9 mouse cellular contexts compared by ENCODE assay signal in the genomic region with DNA sequence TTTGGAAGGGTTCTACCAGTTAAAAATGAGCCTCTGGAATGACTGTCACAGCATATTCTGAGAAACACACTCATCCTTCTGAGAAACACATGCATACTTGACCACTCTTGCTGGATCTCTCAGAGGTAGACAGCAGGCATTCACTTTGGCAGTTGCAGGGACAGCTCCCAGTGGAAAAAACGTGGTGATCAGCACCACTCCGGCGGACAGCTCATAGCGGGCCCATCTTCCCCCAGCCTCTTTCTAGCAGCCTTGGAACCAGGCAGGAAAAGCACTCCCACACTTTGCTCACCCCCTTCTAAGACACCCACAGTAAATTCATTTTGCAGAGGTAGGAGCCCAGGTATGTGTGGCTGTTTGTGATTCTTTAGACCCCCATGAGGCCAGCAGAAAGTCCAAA.
DNase-seq lines count a peak whose midpoint lies in the region; ATAC-seq and TF ChIP-seq lines count a peak whose summit lies in the region.
"Had no signal": no experiment of that assay in that cellular context is flagged by ENCODE, and none has a peak within 500 bp of the region (broad histone marks: within the 10 kb centered on the region; RNA-seq: fewer than 3 reads in every experiment).

No protein-coding gene starts in this region.

- H3K79me2 ChIP-seq in myocyte (ENCODE audit: control insufficient read depth, insufficient read depth): no peaks in the 10 kb centered on the region

- TF ChIP-seq POLR2A in myocyte (IDR thresholded peaks at IDR 0.05; ENCODE audit: insufficient read length, low read depth): no peak

- 9% methylated on average over 4 of the region's 4 CpGs for WGBS in midbrain, embryonic 14.5 days
- WGBS in midbrain, postnatal 0 days: 5% methylated on average over 4 of the region's 4 CpGs

- no peaks in the 10 kb centered on the region for H3K4me1 ChIP-seq in midbrain, embryonic 14.5 days (ENCODE audit: control insufficient read depth, insufficient read depth, low read length)
- no peaks in the 10 kb centered on the region for H3K4me1 ChIP-seq in midbrain, postnatal 0 days (ENCODE audit: insufficient read depth, low read length)
- H3K4me1 ChIP-seq: liver, embryonic 13.5 days had no signal

- no peak overlapping the region for H3K4me3 ChIP-seq in midbrain, embryonic 14.5 days (replicated peaks; ENCODE audit: low read depth, low read length)
- H3K4me3 ChIP-seq in midbrain, postnatal 0 days (ENCODE audit: low read depth, low read length): no peak overlapping the region
- H3K4me3 ChIP-seq in myocyte: no peak overlapping the region
- H3K4me3 ChIP-seq: liver, embryonic 13.5 days had no signal

- H3K27ac ChIP-seq in midbrain, embryonic 14.5 days (replicated peaks; ENCODE audit: low read depth, low read length): no peak overlapping the region
- H3K27ac ChIP-seq in midbrain, postnatal 0 days (ENCODE audit: low read depth, low read length): no peak overlapping the region
- H3K27ac ChIP-seq: liver, embryonic 13.5 days had no signal

- no peak overlapping the region for H3K9ac ChIP-seq in midbrain, embryonic 14.5 days (replicated peaks; ENCODE audit: low read length)
- no peak overlapping the region for H3K9ac ChIP-seq in midbrain, postnatal 0 days (replicated peaks; ENCODE audit: low read length, poor library complexity, severe bottlenecking)
- H3K9ac ChIP-seq: liver, embryonic 13.5 days had no signal

- no peak for TF ChIP-seq CTCF in midbrain, postnatal 0 days (IDR thresholded peaks at IDR 0.05)

- no peak for ATAC-seq in midbrain, embryonic 14.5 days (ENCODE audit: low FRiP score, low TSS enrichment)
- no peak for ATAC-seq in midbrain, postnatal 0 days (ENCODE audit: low FRiP score)

- H3K9me3 ChIP-seq in midbrain, embryonic 14.5 days (ENCODE audit: control insufficient read depth, low read length): no peaks in the 10 kb centered on the region
- H3K9me3 ChIP-seq in midbrain, postnatal 0 days (ENCODE audit: low read length): no peaks in the 10 kb centered on the region
- H3K9me3 ChIP-seq: liver, embryonic 13.5 days had no signal

- peak; percentile 36 for DNase-seq in midbrain, embryonic 14.5 days
- DNase-seq in midbrain, postnatal 0 days (ENCODE audit: low spot score): no peak
- DNase-seq in adrenal gland, postnatal 4 days (ENCODE audit: low spot score in 2 of 2): peak; percentile 36 to 45
- peak; percentile 44 for DNase-seq in kidney, adult 9 months
- no peak for DNase-seq in c-Kit-positive CD71-positive TER-119-positive erythroid progenitor cells, embryonic 14.5 days (ENCODE audit: low spot score)
- DNase-seq in left cerebral cortex, adult 11 months (ENCODE audit: low spot score): no peak
- no peak for DNase-seq in cerebellum, adult 11-12 months
- DNase-seq: liver, embryonic 13.5 days had no signal

- H3K36me3 ChIP-seq in midbrain, embryonic 14.5 days (ENCODE audit: control insufficient read depth, insufficient read depth, low read length): no peaks in the 10 kb centered on the region
- no peaks in the 10 kb centered on the region for H3K36me3 ChIP-seq in midbrain, postnatal 0 days (ENCODE audit: insufficient read depth, low read length)
- no peaks in the 10 kb centered on the region for H3K36me3 ChIP-seq in myocyte (ENCODE audit: control insufficient read depth, insufficient read depth)
- H3K36me3 ChIP-seq: liver, embryonic 13.5 days had no signal

- no peak overlapping the region for H3K4me2 ChIP-seq in midbrain, embryonic 14.5 days (ENCODE audit: low read length)
- no peak overlapping the region for H3K4me2 ChIP-seq in midbrain, postnatal 0 days (ENCODE audit: low read depth, low read length, poor library complexity, severe bottlenecking)
- no peak overlapping the region for H3K4me2 ChIP-seq in myocyte (ENCODE audit: low read depth)
- H3K4me2 ChIP-seq: liver, embryonic 13.5 days had no signal

- H3K27me3 ChIP-seq in midbrain, embryonic 14.5 days (ENCODE audit: control insufficient read depth, insufficient read depth, low read length): no peaks in the 10 kb centered on the region
- H3K27me3 ChIP-seq in midbrain, postnatal 0 days (ENCODE audit: insufficient read depth, low read length): no peaks in the 10 kb centered on the region
- H3K27me3 ChIP-seq in myocyte (ENCODE audit: control insufficient read depth, insufficient read depth, insufficient read length): no peaks in the 10 kb centered on the region
- H3K27me3 ChIP-seq: liver, embryonic 13.5 days had no signal

- no peak overlapping the region for H3ac ChIP-seq in myocyte (ENCODE audit: control insufficient read depth, insufficient read length)

TF ChIP-seq in myocyte, 11 proteins besides CTCF, POLR2A, EP300 and RAD21:
- peak; percentile 88 for TF ChIP-seq REST (IDR thresholded peaks at IDR 0.05; ENCODE audit: insufficient read depth, insufficient read length)
- no peak for TF ChIP-seq E2F4 (IDR thresholded peaks at IDR 0.05; ENCODE audit: insufficient read depth)
- TF ChIP-seq MAX (IDR thresholded peaks at IDR 0.05; ENCODE audit: low read depth): peak; percentile 60
TF ChIP-seq in myocyte: peak in this region for 2.

Comparison
In these comparisons a context has a peak if more than half of its experiments do, and no peak if none do; other contexts are left out.
1. DNase-seq: peak in midbrain, embryonic 14.5 days (single experiment), adrenal gland, postnatal 4 days (2 of 2) and kidney, adult 9 months (single experiment); none in midbrain, postnatal 0 days (single experiment), c-Kit-positive CD71-positive TER-119-positive erythroid progenitor cells, embryonic 14.5 days (single experiment), left cerebral cortex, adult 11 months (single experiment) and cerebellum, adult 11-12 months (single experiment).